In genomic region chr3:54358463-54359189, GRCm38 (mm10) we compare ENCODE assay signal across 8 mouse cellular contexts. TPM values are rescaled to one million over a fixed set of nuclear protein-coding genes. Genes with fewer than 3 reads are reported as not detected.
A peak's percentile ranks its signal among the peaks of the same experiment; 100 is the strongest.
DNase-seq lines count a peak whose midpoint lies in the region; ATAC-seq and TF ChIP-seq lines count a peak whose summit lies in the region.

No protein-coding gene starts in this region.

- H3K9ac ChIP-seq in heart, embryonic 12.5 days, result no peak overlapping the region
- H3K9ac ChIP-seq in midbrain, postnatal 0 days (replicated peaks; ENCODE audit: low read length, poor library complexity, severe bottlenecking), result no peak overlapping the region

- peak overlapping the region; percentile 45 for H3K4me2 ChIP-seq in heart, embryonic 12.5 days
- H3K4me2 ChIP-seq in midbrain, postnatal 0 days (ENCODE audit: low read depth, low read length, poor library complexity, severe bottlenecking), result no peak overlapping the region

- H3K4me3 ChIP-seq in heart, embryonic 12.5 days, result no peak overlapping the region; the same call in 1 of the 2 replicates
- no peak overlapping the region for H3K4me3 ChIP-seq in midbrain, postnatal 0 days (ENCODE audit: low read depth, low read length)
- no peak overlapping the region for H3K4me3 ChIP-seq in layer of hippocampus, adult 2 months

- H3K36me3 ChIP-seq in heart, embryonic 12.5 days, result no peaks in the 10 kb centered on the region
- H3K36me3 ChIP-seq in midbrain, postnatal 0 days (ENCODE audit: insufficient read depth, low read length), result no peaks in the 10 kb centered on the region

- H3K4me1 ChIP-seq in heart, embryonic 12.5 days (replicated peaks), result peaks cover 7% of the 10 kb centered on the region; the same call in 1 of the 2 replicates
- no peaks in the 10 kb centered on the region for H3K4me1 ChIP-seq in midbrain, postnatal 0 days (ENCODE audit: insufficient read depth, low read length)

- TF ChIP-seq CTCF in midbrain, postnatal 0 days (IDR thresholded peaks at IDR 0.05), result no peak
- no peak for TF ChIP-seq CTCF in layer of hippocampus, adult 2 months (conservative IDR thresholded peaks at IDR 0.05)

- peak overlapping the region; percentile 65 for H3K27ac ChIP-seq in heart, embryonic 12.5 days (ENCODE audit: poor library complexity, severe bottlenecking)
- H3K27ac ChIP-seq in midbrain, postnatal 0 days (ENCODE audit: low read depth, low read length), result no peak overlapping the region
- H3K27ac ChIP-seq in layer of hippocampus, adult 2 months, result no peak overlapping the region

- H3K27me3 ChIP-seq in heart, embryonic 12.5 days (replicated peaks), result no peaks in the 10 kb centered on the region
- no peaks in the 10 kb centered on the region for H3K27me3 ChIP-seq in midbrain, postnatal 0 days (ENCODE audit: insufficient read depth, low read length)

- peak; percentile 43 for DNase-seq in Muller cell, postnatal 12 days (ENCODE audit: inconsistent ontology term)
- peak; percentile 35 to 42 for DNase-seq in kidney, postnatal 25 days
- peak; percentile 12 for DNase-seq in midbrain, postnatal 0 days (ENCODE audit: low spot score)
- DNase-seq in layer of hippocampus, adult 2 months (ENCODE audit: low spot score in 2 of 2), result no peak
- DNase-seq in spleen, postnatal 4 days (ENCODE audit: low spot score in 2 of 2), result no peak

- 36% methylated on average over 15 of the region's 15 CpGs for WGBS in heart, embryonic 12.5 days
- WGBS in midbrain, postnatal 0 days, result 61% methylated on average over 15 of the region's 15 CpGs

- no peaks in the 10 kb centered on the region for H3K9me3 ChIP-seq in heart, embryonic 12.5 days (replicated peaks)
- no peaks in the 10 kb centered on the region for H3K9me3 ChIP-seq in midbrain, postnatal 0 days (ENCODE audit: low read length)

- ATAC-seq in common myeloid progenitor, adult 5-6 weeks (replicated peaks; ENCODE audit: low read depth, poor library complexity, severe bottlenecking), result peak; percentile 88
- peak; percentile 77 for ATAC-seq in heart, embryonic 12.5 days (ENCODE audit: insufficient number of reproducible peaks, low FRiP score)
- ATAC-seq in midbrain, postnatal 0 days (ENCODE audit: low FRiP score), result no peak
- ATAC-seq in CD4-positive, CD25-positive, alpha-beta regulatory T cell, adult 4 months, result no peak

RNA-seq across cellular contexts. Expression of gene Postn, which starts 2.3 kb away (rescaled TPM):
- total RNA-seq in common myeloid progenitor, adult 5-6 weeks (2017), result not detected in 2 replicates
- 234 and 237 TPM in 2 replicates for polyA plus RNA-seq in heart, embryonic 12.5 days (2016; fragmentation: Nextera tagmentation; extraction: Ambion mirVana)
- total RNA-seq in midbrain, postnatal 0 days (2014; rRNA removed), result 17.0 and 20.3 TPM in 2 replicates
- 10.9 and 12.0 TPM in 2 replicates for polyA plus RNA-seq in midbrain, postnatal 0 days (2015; fragmentation: Nextera tagmentation; extraction: Ambion mirVana)
- 1 to 10 TPM; 1.1 to 2.2 TPM for total RNA-seq in layer of hippocampus, adult 2 months (2021)
- polyA plus RNA-seq in CD4-positive, CD25-positive, alpha-beta regulatory T cell, adult 4 months (2017; shearing (Covaris generic)), result not detected

Comparison
In these comparisons a context has a peak if more than half of its experiments do, and no peak if none do; other contexts are left out.
1. DNase-seq: peak in Muller cell, postnatal 12 days (single experiment), kidney, postnatal 25 days (2 of 2) and midbrain, postnatal 0 days (single experiment); none in layer of hippocampus, adult 2 months (0 of 2) and spleen, postnatal 4 days (0 of 2).
2. ATAC-seq: peak in common myeloid progenitor, adult 5-6 weeks (single experiment) and heart, embryonic 12.5 days (single experiment); none in midbrain, postnatal 0 days (single experiment) and CD4-positive, CD25-positive, alpha-beta regulatory T cell, adult 4 months (single experiment).